Mouse (Mus musculus): ENCODE data around the gene Rcbtb2. TPM values are rescaled to one million over a fixed set of nuclear protein-coding genes. Genes with fewer than 3 reads are reported as not detected.

Rcbtb2 gene
- total RNA-seq, 2 experiments from 2014 or later = 17.3 TPM

DNA sequence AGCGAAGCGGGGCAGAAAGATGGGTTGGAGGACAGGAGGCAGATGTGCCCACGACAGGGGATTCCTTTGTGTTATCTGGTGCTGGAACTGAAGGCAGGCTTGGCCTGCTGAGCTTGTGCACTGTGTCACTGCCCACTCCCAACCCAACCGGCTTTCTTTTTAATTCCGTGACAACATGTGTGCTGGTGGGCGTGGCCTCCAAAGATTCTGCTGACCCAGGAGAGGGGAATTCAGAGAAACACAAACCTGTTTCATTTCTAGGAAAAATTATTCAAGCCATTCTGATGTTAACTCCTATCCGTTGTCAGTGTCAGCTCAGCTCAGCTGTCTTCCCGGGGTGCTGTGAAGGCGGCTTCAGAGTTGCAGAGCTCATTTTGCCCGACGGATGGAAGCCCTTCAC is 55.1 kb downstream of the Rcbtb2 start:
- DNase-seq (ENCODE audit: low spot score in 2 of 2) = no peak
- intact Hi-C loops (cut with DNase I) = no loop called here

DNA sequence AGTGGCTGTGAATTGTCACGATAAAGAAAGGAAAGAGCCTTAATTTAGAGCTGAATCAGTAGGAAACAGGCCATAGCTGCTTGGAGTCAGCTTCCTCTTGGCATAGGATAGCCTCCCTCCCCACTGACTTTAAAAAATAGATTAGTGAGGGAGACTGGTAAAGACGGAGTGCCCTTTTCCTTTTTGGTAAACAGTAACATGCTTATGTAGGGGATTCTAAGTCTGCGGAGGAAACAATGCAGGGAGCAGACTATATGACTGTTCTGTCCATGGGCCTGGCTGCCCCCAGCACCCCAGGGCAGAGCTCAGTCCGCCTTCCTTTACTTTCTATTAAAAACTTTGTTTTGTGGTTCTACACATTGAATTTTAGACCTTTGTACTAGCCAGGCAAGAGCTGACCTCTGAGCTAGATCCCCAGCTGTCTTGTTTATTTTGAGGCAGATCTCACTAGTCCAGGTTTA is 56.4 kb downstream of the Rcbtb2 start:
- DNase-seq (ENCODE audit: low spot score in 2 of 2) = peak in 1 of 2 experiments; percentile 18
- intact Hi-C loops (cut with DNase I) = no loop called here

DNA sequence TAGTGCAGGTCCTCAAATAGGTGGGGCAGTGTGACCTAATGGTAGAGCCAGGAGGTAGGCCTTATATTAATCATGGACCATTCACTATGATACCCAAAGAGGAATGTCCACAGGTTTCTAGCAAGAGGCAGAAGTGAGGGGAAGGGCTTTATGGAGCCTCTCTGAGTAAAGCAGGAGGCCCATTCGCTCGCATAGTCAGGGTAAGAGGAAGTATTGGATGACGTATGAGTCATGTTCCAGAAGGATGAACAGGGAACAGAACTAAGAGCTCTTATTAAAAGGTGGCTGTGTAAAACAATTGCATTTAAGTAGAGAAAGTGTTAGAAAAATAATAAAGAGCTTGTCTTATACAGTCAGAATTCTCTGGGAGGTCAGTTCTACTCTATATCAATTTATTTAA is 57.8 kb downstream of the Rcbtb2 start:
- intact Hi-C loops (cut with DNase I) = no loop called here
- DNase-seq (ENCODE audit: low spot score in 2 of 2) = no peak

DNA sequence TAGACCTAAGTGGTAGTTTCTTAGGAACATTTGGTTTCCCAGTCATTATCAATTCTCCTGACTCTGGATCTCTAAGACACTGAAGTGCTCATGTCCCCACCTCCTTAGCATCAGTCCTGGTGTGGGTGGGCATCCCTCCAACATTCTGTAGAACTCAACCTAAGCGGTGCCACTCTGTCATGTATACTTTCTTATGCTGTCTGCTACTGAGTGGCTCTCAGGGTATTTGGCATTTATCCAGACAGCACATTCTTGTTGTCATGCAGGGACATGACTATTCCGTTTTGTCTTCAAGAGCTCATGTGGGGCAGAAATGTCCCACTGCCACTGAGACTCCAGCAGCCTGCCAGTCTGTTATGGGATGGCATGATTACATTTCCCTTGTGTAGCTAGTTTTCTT is 58.3 kb downstream of the Rcbtb2 start:
- intact Hi-C loops (cut with DNase I) = no loop called here
- no peak for DNase-seq (ENCODE audit: low spot score in 2 of 2)

DNA sequence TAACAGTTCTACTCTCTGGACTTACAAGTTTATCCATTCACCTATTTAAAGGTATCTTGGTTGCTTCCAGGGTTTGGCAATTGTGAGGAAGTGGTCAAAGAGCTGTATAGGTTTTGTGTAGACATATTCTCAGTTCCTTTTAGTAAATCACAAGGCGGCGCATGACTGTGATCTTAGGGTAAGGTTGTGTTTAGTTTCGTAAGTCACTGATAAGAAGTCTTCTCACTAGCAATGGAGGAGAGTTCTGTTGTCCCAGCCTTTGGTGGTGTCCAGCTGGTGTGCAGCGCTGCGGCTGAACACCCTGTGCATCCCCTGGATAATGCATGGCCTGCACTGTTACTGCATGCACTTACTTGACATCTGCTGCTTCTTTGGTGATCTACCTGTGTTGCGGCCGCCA is 64.0 kb downstream of the Rcbtb2 start:
- intact Hi-C loops (cut with DNase I) = no loop called here

DNA sequence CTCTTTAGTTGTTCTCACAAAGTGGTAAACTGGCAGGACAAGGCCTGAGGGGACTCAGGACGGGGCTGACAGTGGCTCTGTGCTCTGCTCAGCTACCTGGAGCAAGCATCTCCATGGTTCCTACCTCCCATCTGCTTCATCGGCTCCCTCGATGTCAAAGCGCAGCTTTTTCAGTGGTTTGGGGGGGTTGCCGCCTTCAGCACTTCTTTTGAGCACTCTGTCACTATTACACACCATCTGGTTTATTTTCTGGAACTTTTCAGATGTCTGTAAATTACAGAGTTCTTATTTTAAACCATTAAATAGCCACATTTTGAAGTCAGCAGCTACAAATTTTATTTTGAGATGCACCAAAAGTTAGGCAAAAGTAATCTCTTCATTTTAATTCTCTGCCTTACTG is 76.2 kb downstream of the Rcbtb2 start:
- peak in 1 of 2 experiments; percentile 52 for DNase-seq (ENCODE audit: low spot score in 2 of 2)
- intact Hi-C loops (cut with DNase I) = no loop called here

More for the DNA sequence above, 64.0 kb downstream of the Rcbtb2 start:
- no peak for DNase-seq (ENCODE audit: low spot score in 2 of 2)

DNA sequence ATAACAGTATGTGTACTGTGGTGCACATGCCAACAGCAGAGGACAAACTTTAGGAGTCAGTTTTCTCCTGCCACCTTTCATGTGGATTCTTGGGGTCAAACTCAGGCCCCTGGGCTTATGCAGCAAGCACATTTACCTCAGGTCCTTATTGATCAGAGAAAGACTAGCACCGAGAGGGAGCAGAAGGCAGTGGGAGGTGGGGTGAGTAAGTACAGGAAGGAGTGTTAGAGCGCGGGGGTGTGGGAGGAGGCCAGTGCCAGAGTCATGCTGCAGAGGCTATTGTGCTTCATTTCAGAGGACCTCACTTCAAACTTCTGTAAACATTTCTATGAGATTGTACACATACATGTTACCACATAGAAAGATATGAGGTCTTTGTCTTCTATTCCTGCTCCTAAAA is 78.6 kb downstream of the Rcbtb2 start:
- DNase-seq (ENCODE audit: low spot score in 2 of 2) = no peak
- intact Hi-C loops (cut with DNase I) = no loop called here

DNA sequence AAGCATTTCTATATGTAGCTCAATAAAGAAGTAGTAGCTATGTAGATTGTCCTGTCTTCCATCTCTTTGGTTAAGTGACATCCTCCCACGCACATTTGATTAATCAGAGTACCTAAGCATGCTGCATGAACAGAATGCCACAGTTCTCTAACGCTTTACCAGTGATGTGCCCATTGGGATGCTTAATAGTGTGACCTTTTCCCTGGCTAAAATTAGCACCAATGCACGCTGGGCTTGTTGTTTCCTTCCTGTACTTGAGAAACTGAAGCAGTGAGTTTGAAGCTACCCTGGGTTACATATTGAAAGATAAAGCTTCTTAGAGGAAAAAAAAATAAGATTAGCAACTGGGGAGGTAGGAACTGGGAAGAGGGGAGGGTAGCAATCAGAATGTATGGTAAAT is 81.2 kb downstream of the Rcbtb2 start:
- no peak for DNase-seq (ENCODE audit: low spot score in 2 of 2)
- intact Hi-C loops (cut with DNase I) = no loop called here

DNA sequence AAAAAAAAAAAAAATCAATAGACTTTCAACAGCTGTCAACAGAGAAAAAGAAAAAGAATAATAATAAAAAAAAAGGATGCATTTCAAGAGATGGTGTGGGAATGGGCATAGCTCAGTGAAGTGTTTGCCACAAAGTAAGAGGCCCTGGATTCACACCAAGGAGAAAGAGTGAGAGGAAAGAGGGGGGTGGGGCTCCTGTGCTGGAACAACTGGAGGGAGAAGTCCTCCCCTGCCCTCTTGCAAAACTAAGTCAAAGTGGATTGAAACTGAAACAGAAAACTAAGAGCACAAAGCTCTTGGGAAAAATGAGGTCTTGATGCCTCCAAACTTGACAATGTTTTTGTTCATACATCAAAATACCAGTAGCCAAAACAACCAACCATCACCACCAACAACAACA is 86.4 kb downstream of the Rcbtb2 start:
- no peak for DNase-seq (ENCODE audit: low spot score in 2 of 2)
- intact Hi-C loops (cut with DNase I) = no loop called here

DNA sequence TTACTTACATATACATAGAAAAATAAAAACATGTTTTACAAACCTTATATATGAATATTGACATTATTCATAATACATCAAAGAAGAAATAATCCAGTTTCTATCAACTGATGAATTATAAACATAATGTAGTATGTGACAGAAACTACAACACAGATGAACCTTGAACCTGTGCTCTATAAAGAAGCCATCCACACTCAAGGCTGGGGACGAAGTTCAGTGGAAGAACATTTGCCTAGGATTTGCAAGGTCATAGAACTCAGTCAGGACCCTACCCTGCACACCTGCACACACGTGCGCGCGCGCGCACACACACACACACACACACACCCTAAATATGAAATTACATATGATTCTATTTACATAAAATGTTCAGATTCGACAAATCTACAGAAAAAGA is 87.4 kb downstream of the Rcbtb2 start:
- intact Hi-C loops (cut with DNase I) = no loop called here
- DNase-seq (ENCODE audit: low spot score in 2 of 2) = no peak

DNA sequence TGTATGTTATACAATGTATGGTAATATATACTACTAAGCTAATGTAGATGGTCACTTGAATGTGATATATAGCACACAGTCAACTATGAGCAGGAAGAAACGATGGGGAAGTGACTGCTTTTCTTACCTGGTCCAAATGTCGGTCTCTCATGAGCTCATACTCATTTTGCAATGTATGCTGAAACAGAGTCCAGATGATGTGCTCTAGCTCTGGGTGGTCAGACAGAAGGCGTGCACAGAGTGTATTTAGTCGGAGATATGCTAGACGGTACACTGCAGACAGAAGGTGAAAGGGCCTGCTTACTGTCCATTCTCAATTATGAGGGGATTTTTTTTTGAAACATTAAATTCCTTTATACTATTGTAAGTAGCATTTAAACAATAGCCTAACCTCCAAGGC is 88.6 kb downstream of the Rcbtb2 start:
- no peak for DNase-seq (ENCODE audit: low spot score in 2 of 2)
- intact Hi-C loops (cut with DNase I) = no loop called here

DNA sequence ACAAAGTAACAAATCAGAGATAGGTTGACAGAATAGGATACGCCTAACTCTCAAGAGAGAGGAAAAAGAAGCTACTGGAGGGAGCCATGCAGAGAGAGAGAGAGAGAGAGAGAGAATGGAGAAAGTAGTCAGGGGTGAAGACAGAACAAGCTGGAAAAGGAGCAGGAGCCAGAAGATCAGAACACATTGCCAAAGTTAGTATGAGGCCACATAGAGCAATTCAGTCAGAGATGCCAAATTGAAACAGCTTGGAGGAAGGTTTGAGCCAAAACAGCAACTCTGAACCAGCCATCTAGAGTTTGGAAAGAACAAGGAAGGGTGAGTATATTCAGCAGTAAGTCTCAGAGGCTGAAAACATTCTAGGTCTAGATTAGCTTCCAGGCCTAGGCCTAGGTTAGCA is 94.2 kb downstream of the Rcbtb2 start:
- no peak for DNase-seq (ENCODE audit: low spot score in 2 of 2)
- intact Hi-C loops (cut with DNase I) = no loop called here

DNA sequence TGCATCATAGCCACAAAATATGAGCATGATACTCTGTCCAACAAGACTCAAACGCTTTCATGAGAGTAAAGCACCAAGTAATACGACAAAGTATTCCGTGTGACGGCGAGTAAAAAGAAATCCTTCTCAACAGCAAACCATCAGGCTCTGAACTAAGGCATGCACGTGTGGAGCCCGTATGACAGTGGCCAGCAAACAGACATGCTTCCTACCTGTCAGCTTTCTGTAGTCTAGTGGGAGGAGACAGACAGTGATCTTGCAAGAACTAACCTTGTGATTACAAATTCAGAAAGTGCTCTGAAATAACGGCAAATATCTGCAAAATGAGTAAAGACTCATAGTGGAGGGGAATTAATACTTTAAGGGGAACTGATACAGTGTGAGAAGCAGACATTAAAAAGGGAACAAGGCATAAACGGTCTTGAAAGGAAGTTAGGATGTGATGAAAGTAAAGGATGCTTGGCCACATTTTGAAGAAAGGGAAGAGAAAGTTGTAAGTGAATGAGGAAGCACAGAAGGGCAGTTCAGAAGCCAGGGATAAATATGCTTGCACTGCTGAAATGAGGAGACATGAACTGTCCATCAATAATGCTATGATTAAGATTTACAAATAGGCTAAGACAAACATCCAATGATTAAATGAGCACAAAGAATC is 99.6 kb downstream of the Rcbtb2 start:
- intact Hi-C loops (cut with DNase I) = no loop called here
- no peak for DNase-seq (ENCODE audit: low spot score in 2 of 2)

DNA sequence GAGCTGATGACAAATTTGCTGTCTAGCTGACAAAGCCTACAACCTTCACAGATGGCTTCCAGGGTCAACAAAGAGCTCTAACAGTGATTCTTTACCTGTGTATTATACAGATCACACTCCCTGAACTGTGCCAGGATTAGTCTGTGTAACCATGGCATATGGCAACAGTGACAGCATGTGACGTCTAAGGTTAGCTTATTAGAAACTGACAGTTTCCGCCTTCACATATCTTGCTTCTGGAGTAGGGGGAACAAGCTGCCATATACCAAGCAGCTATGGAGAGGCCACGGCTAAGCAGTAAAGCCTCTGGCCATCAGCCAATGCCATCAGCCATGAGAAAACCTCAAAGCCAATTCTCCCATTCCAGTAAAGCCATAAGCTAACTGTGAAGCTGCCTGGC is 103.5 kb downstream of the Rcbtb2 start:
- no peak for DNase-seq (ENCODE audit: low spot score in 2 of 2)
- intact Hi-C loops (cut with DNase I) = no loop called here

DNA sequence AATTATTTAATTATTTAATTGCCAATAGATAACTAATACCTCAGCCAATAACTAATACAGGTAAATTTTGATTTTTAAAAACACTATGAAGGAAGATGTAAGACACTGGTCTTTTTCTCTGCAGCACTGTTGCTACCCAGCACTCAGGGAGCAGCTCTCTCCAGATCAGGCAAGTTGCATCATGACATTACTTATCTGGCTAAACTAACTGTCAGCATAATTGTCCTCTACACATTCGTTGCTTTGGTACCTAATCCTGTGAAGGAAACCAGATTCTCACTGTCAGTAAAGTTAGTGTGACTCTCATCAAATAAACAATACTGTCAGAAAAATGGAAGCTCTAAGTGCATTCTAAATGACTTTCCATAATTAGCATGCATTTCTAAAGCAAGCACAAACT is 104.0 kb downstream of the Rcbtb2 start:
- intact Hi-C loops (cut with DNase I) = no loop called here
- DNase-seq (ENCODE audit: low spot score in 2 of 2) = no peak

DNA sequence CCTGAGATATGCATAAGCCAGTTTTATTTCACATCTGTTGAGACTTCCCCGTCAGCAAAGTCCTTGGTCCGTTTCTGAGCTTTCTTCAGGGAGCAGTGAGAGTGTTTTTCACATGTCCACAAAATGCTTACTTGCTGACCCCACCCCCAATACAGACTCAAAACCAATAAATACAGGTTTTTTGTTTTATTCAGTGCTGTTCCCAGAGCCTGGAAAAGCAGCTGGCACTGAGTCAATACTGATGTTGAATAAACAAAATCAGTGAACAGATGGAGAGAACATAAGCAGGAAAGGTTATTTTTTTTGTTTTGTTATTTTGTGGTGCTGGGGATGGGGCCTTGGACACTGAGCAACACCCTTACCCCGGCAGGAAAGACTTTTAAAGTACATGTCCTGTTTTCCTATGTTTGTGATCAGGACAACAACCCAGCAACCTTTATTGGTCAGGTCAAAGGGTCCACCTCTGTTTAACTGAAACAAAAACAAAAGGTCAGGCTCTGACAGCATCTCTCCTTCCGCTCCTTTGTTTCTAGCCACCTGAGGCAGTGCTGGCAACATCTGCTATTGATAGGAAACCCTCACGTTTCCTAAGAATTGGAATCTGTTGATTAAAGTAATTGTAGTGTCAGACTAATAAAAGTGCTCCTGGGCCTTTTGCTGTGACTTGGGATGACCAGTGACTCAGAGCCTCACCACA is 108.6 kb downstream of the Rcbtb2 start:
- intact Hi-C loops (cut with DNase I) = no loop called here
- DNase-seq (ENCODE audit: low spot score in 2 of 2) = no peak

DNA sequence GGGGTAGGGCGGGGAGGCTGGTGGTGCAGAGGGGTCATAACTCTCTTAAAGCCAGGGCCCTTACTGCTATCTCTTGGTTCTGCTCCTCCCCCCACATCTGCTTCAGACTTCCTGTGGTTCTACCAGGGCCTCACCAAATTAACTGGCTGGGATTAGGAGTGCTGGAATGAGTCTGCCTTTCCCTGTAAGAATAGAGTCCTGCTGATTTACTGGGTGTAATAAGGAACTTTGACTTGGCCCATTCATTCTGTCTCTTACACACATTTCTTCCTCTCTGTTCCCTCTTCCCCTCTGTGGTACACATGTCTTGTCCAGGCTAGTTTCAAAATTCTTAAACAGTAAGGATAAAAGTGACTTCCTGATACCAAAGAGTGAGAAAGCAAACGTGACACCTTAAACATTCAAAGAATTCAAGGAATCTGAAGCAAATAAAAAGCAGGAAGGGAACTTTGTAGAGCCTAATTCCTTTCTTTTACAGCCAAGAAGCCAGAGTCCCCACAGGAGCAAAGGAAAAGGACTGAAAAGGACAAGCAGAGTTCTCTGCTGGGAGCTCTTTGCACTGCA is 111.7 kb downstream of the Rcbtb2 start:
- intact Hi-C loops (cut with DNase I) = no loop called here
- DNase-seq (ENCODE audit: low spot score in 2 of 2) = no peak

DNA sequence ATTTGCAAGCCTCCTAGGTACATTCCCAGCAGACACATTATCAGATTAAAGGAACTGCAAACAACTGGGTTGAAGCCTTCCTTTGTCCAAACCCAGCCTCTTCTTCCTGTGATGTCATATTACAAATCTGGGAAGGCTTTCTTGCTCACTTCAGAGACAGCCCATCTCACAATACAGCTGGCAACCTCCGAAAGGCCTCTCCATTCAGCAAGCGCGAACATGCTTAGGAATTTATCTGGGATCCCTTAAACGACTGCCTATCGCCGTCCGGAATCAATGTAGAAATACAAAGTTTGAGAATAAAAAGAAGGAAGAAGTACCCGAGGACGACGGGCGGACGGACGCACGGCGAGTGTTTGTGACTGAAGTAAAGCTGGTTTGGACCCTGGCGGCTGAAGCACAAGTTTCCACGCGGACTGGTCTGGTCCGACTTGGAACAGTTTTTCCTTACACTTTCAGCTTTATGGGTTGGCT is 115.0 kb downstream of the Rcbtb2 start, which contains the start of gene Lpar6:
Gene Lpar6 (plus strand): TSS at position 48 of the 474 bp plus-strand sequence.
- peak in 1 of 2 experiments; percentile 51 for DNase-seq (ENCODE audit: low spot score in 2 of 2)
- intact Hi-C loops (cut with DNase I) = no loop called here

DNA sequence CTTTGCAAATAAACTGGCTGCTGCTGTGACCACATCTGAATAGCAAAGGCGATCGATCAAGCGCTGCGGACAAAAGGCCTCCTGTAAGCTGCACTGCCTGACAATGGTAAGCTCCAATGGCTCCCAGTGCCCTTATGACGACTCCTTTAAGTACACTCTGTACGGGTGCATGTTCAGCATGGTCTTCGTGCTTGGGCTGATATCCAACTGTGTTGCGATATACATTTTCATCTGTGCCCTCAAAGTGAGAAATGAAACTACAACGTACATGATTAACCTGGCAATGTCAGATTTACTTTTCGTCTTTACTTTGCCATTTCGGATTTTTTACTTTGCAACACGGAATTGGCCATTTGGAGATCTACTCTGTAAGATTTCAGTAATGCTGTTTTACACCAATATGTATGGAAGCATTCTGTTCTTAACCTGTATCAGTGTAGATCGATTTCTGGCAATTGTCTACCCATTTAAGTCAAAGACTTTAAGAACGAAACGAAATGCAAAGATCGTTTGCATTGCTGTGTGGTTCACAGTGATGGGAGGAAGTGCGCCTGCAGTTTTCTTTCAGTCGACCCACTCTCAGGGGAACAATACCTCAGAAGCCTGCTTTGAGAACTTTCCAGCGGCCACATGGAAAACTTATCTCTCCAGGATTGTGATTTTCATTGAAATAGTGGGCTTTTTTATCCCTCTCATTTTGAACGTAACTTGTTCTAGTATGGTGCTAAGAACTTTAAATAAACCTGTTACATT is 115.8 kb downstream of the Rcbtb2 start:
- intact Hi-C loops (cut with DNase I) = no loop called here

DNA sequence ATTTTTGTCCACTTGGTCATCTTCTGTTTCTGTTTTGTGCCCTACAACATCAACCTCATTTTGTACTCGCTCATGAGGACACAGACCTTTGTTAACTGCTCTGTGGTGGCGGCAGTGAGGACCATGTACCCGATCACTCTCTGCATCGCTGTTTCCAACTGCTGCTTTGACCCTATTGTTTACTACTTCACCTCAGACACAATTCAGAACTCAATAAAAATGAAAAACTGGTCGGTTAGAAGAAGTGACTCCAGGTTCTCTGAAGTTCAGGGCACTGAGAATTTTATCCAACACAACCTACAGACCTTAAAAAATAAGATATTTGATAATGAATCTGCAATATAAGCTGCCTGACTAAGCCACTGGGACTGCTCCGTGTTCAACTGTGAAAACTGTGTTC is 116.5 kb downstream of the Rcbtb2 start:
- DNase-seq (ENCODE audit: low spot score in 2 of 2) = no peak
- intact Hi-C loops (cut with DNase I) = no loop called here

More for the DNA sequence above, 115.8 kb downstream of the Rcbtb2 start:
- DNase-seq (ENCODE audit: low spot score in 2 of 2) = peak in 1 of 2 experiments; percentile 13

Data from left cerebral cortex, postnatal 25 days (tissue).